Mouse (Mus musculus) hindbrain, embryonic 16.5 days (tissue): ENCODE measurements around the gene Apc2. TPM values are rescaled to one million over a fixed set of nuclear protein-coding genes. Genes with fewer than 3 reads are reported as not detected.

Experiments used
- ATAC-seq: fragments of 200-750 bp; cut with Nextera tagmentation; 2 replicates; pipeline ENCODE4 v1.8.0; 2017; ENCODE audit warnings: moderate TSS enrichment, moderate library complexity
- H3K27ac ChIP-seq: fragments of 300-500 bp; sonication (generic); 2 replicates; pipeline ENCODE4 v1.5.1; 2014; ENCODE audit warnings: low read depth, mild to moderate bottlenecking, control low read depth, low read length, moderate library complexity
- H3K27me3 ChIP-seq: fragments of 300-500 bp; sonication (generic); replicated peaks from 2 replicates; pipeline ENCODE4 v1.6.1; 2014; ENCODE audit warnings: low read length; ENCODE audit not compliant: control insufficient read depth, insufficient read depth
- H3K36me3 ChIP-seq: fragments of 300-500 bp; sonication (generic); 2 replicates; pipeline ENCODE4 v1.6.1; 2014; ENCODE audit warnings: mild to moderate bottlenecking, low read length, moderate library complexity, mixed read lengths; ENCODE audit not compliant: control insufficient read depth, insufficient read depth
- H3K4me1 ChIP-seq: fragments of 300-500 bp; sonication (generic); 2 replicates; pipeline ENCODE4 v1.6.1; 2014; ENCODE audit warnings: low read depth, low read length; ENCODE audit not compliant: control insufficient read depth, insufficient read depth
- H3K4me2 ChIP-seq: fragments of 300-500 bp; sonication (generic); 2 replicates; pipeline ENCODE4 v1.6.1; 2014; ENCODE audit warnings: mild to moderate bottlenecking, low read length, control low read depth, moderate library complexity
- H3K4me3 ChIP-seq: fragments of 300-500 bp; sonication (generic); 2 replicates; pipeline ENCODE4 v1.5.1; 2014; ENCODE audit warnings: mild to moderate bottlenecking, low read length, control low read depth, moderate library complexity
- H3K9ac ChIP-seq: fragments of 300-500 bp; sonication (generic); 2 replicates; pipeline ENCODE4 v1.6.1; 2014; ENCODE audit warnings: low read depth, mild to moderate bottlenecking, control low read depth, low read length, moderate library complexity
- H3K9me3 ChIP-seq: fragments of 300-500 bp; sonication (generic); 2 replicates; pipeline ENCODE4 v1.6.1; 2014; ENCODE audit warnings: mild to moderate bottlenecking, low read length, moderate library complexity; ENCODE audit not compliant: control insufficient read depth
- WGBS: fragments of 180-500 bp; shearing (Covaris S2); extraction: QIAGEN DNeasy Blood & Tissue Kit; methylation state at CpG from one replicate; pipeline ENCODE4 v1.1.7; 2014; 5-methylcytosine and 5-hydroxymethylcytosine counted together
- polyA plus RNA-seq: library from polyadenylated mRNA; unstranded; fragments of >200 nt; fragmentation: Nextera tagmentation; extraction: Ambion mirVana; gene quantifications from 2 replicates; pipeline ENCODE4 v1.2.1, GENCODE M21; 2015

The Apc2 gene
- polyA plus RNA-seq, 1 experiment from 2014 or later, result 139 TPM

- ATAC-seq, result no peak
- Histone ChIP-seq H3K36me3 (peaks cover 4% of the 10 kb centered on the region), H3K4me1 (peaks cover 39% of the 10 kb centered on the region)
Observed at GRCm38 (mm10) chr10:80271870-80272585, 23.7 kb upstream of the Apc2 start.

GRCm38 (mm10) chr10:80273847-80274246 lies 21.9 kb upstream of the Apc2 start:
- no peak overlapping the region for H3K4me2 ChIP-seq
- H3K27me3 ChIP-seq, result no peaks in the 10 kb centered on the region
- H3K4me1 ChIP-seq, result peaks cover 23% of the 10 kb centered on the region
- WGBS, result 85% methylated on average over 3 of the region's 3 CpGs
- H3K9me3 ChIP-seq, result no peaks in the 10 kb centered on the region
- H3K9ac ChIP-seq, result no peak overlapping the region
- peaks cover 22% of the 10 kb centered on the region for H3K36me3 ChIP-seq
- no peak overlapping the region for H3K27ac ChIP-seq
- H3K4me3 ChIP-seq, result no peak overlapping the region
- no peak for ATAC-seq

More at GRCm38 (mm10) chr10:80271870-80272585, 23.7 kb upstream of the Apc2 start:
- no peak overlapping the region for H3K27ac ChIP-seq
- no peaks in the 10 kb centered on the region for H3K9me3 ChIP-seq
- H3K9ac ChIP-seq, result no peak overlapping the region; the same call in 1 of the 2 replicates
- no peak overlapping the region for H3K4me2 ChIP-seq
- H3K4me3 ChIP-seq, result no peak overlapping the region
- no peaks in the 10 kb centered on the region for H3K27me3 ChIP-seq
- WGBS, result 91% methylated on average over 8 of the region's 8 CpGs

- H3K4me3 ChIP-seq, result no peak overlapping the region
- no peak overlapping the region for H3K9ac ChIP-seq
- no peaks in the 10 kb centered on the region for H3K9me3 ChIP-seq
- peaks cover 7% of the 10 kb centered on the region; the same call in 1 of the 2 replicates for H3K4me1 ChIP-seq
- 85% methylated on average over 4 of the region's 5 CpGs for WGBS
- no peak overlapping the region for H3K27ac ChIP-seq
- ATAC-seq, result no peak
- H3K4me2 ChIP-seq, result no peak overlapping the region
- peaks cover 34% of the 10 kb centered on the region for H3K36me3 ChIP-seq
- no peaks in the 10 kb centered on the region for H3K27me3 ChIP-seq
Observed at GRCm38 (mm10) chr10:80276238-80276637, 19.5 kb upstream of the Apc2 start.

- no peak overlapping the region for H3K4me2 ChIP-seq
- 94% methylated on average over 9 of the region's 9 CpGs for WGBS
- H3K27me3 ChIP-seq, result no peaks in the 10 kb centered on the region
- H3K4me1 ChIP-seq, result no peaks in the 10 kb centered on the region; the same call in 1 of the 2 replicates
- ATAC-seq, result no peak
- H3K9ac ChIP-seq, result no peak overlapping the region
- H3K4me3 ChIP-seq, result no peak overlapping the region
- no peaks in the 10 kb centered on the region for H3K9me3 ChIP-seq
- H3K36me3 ChIP-seq, result peaks cover 35% of the 10 kb centered on the region
- H3K27ac ChIP-seq, result no peak overlapping the region
Observed at GRCm38 (mm10) chr10:80278390-80278789, 17.4 kb upstream of the Apc2 start.

GRCm38 (mm10) chr10:80279273-80279672 lies 16.5 kb upstream of the Apc2 start:
- H3K36me3 ChIP-seq, result peaks cover 41% of the 10 kb centered on the region
- no peak overlapping the region for H3K4me2 ChIP-seq
- no peaks in the 10 kb centered on the region for H3K27me3 ChIP-seq
- no peak for ATAC-seq
- no peak overlapping the region for H3K9ac ChIP-seq
- no peak overlapping the region for H3K27ac ChIP-seq
- no peaks in the 10 kb centered on the region for H3K9me3 ChIP-seq
- 92% methylated on average over 12 of the region's 12 CpGs for WGBS
- no peak overlapping the region for H3K4me3 ChIP-seq
- H3K4me1 ChIP-seq, result no peaks in the 10 kb centered on the region; the same call in 1 of the 2 replicates

- Histone ChIP-seq H3K27ac (no peak overlapping the region), H3K4me2 (no peak overlapping the region), H3K9me3 (no peaks in the 10 kb centered on the region), H3K27me3 (no peaks in the 10 kb centered on the region), H3K4me1 (no peaks in the 10 kb centered on the region; the same call in 1 of the 2 replicates), H3K9ac (no peak overlapping the region), H3K36me3 (peaks cover 50% of the 10 kb centered on the region), H3K4me3 (no peak overlapping the region)
- 81% methylated on average over 7 of the region's 7 CpGs for WGBS
- no peak for ATAC-seq
Observed at GRCm38 (mm10) chr10:80281304-80281703, 14.5 kb upstream of the Apc2 start.

- H3K36me3 ChIP-seq, result peaks cover 54% of the 10 kb centered on the region
Observed at GRCm38 (mm10) chr10:80281921-80282371, 13.8 kb upstream of the Apc2 start.

GRCm38 (mm10) chr10:80282481-80283441 lies 13.0 kb upstream of the Apc2 start:
- Histone ChIP-seq H3K27me3 (no peaks in the 10 kb centered on the region), H3K36me3 (peaks cover 52% of the 10 kb centered on the region), H3K4me3 (no peak overlapping the region), H3K9ac (no peak overlapping the region), H3K4me1 (no peaks in the 10 kb centered on the region; the same call in 1 of the 2 replicates), H3K9me3 (no peaks in the 10 kb centered on the region), H3K4me2 (no peak overlapping the region), H3K27ac (no peak overlapping the region)
- 90% methylated on average over 20 of the region's 20 CpGs for WGBS
- ATAC-seq, result no peak

More at GRCm38 (mm10) chr10:80281921-80282371, 13.8 kb upstream of the Apc2 start:
- Histone ChIP-seq H3K4me2 (no peak overlapping the region), H3K9me3 (no peaks in the 10 kb centered on the region), H3K27ac (no peak overlapping the region), H3K4me3 (no peak overlapping the region), H3K27me3 (no peaks in the 10 kb centered on the region), H3K4me1 (no peaks in the 10 kb centered on the region; the same call in 1 of the 2 replicates), H3K9ac (no peak overlapping the region)
- WGBS, result 57% methylated on average over 8 of the region's 8 CpGs
- no peak for ATAC-seq
